Mouse (Mus musculus): ENCODE measurements at regions not wholly inside any gene's neighbourhood (a gene's known extent, or its start where the extent isn't known, plus 50 kb on each side); places are given as distances from the start of the nearest gene placed in this dataset.
A peak's percentile ranks its signal among the peaks of the same experiment; 100 is the strongest.

DNA sequence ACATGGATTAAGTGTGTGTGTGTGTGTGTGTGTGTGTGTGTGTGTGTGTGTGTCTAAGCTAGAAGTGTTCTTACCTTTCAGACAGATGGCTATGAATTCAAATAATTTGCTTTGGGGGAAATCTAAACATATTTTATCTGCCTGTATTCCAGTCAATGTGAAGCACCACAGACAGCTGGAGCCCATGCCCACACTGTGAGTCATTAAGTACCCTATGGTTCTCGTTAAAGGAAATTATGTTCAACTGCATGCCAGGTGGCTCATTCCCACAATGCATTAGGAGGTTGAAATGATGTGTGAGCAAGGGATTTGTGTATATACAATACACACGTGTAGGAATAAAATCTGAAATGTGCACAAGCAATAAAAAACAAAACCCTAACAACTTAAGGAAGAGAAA, 473.5 kb downstream of the Fat4 start:
- no peak for ATAC-seq
- Histone ChIP-seq H3K4me2 (ENCODE audit: low read depth) (no peak overlapping the region), H3K9me3 (ENCODE audit: low read length) (no peaks in the 10 kb centered on the region), H3K4me3 (ENCODE audit: low read depth, low read length) (no peak overlapping the region), H3K4me1 (ENCODE audit: insufficient read depth) (no peaks in the 10 kb centered on the region), H3K27ac (ENCODE audit: low read depth, low read length) (no peak overlapping the region), H3K9ac (no peak overlapping the region), H3K27me3 (ENCODE audit: insufficient read depth, low read length) (no peaks in the 10 kb centered on the region), H3K36me3 (ENCODE audit: insufficient read depth) (no peaks in the 10 kb centered on the region)
- 30% methylated on average over 2 of the region's 2 CpGs for WGBS
- TF ChIP-seq CTCF (IDR thresholded peaks at IDR 0.05; ENCODE audit: low read depth) = no peak
- DNase-seq = no peak

- Histone ChIP-seq H3K9me3 (ENCODE audit: low read length) (no peaks in the 10 kb centered on the region), H3K9ac (no peak overlapping the region), H3K27me3 (ENCODE audit: insufficient read depth, low read length) (no peaks in the 10 kb centered on the region), H3K4me3 (ENCODE audit: low read depth, low read length) (no peak overlapping the region), H3K4me1 (ENCODE audit: insufficient read depth) (no peaks in the 10 kb centered on the region), H3K36me3 (ENCODE audit: insufficient read depth) (no peaks in the 10 kb centered on the region), H3K27ac (ENCODE audit: low read depth, low read length) (no peak overlapping the region), H3K4me2 (ENCODE audit: low read depth) (no peak overlapping the region)
- ATAC-seq (no peak), DNase-seq (no peak)
- TF ChIP-seq CTCF (IDR thresholded peaks at IDR 0.05; ENCODE audit: low read depth) = no peak
- WGBS = 97% methylated on average over 4 of the region's 4 CpGs
Observed at GRCm38 (mm10) chr3:39370926-39371325, 484.2 kb downstream of the Fat4 start.

- H3K4me2 ChIP-seq (ENCODE audit: low read depth) = no peak overlapping the region
- H3K4me1 ChIP-seq (ENCODE audit: insufficient read depth) = no peaks in the 10 kb centered on the region
- 52% methylated on average over 10 of the region's 10 CpGs for WGBS
- H3K9ac ChIP-seq = no peak overlapping the region
- no peaks in the 10 kb centered on the region for H3K27me3 ChIP-seq (ENCODE audit: insufficient read depth, low read length)
- peak; percentile 4 for DNase-seq
- TF ChIP-seq CTCF (IDR thresholded peaks at IDR 0.05; ENCODE audit: low read depth) = no peak
- no peak for ATAC-seq
- no peaks in the 10 kb centered on the region for H3K9me3 ChIP-seq (ENCODE audit: low read length)
- H3K27ac ChIP-seq (ENCODE audit: low read depth, low read length) = no peak overlapping the region
- no peak overlapping the region for H3K4me3 ChIP-seq (ENCODE audit: low read depth, low read length)
- H3K36me3 ChIP-seq (ENCODE audit: insufficient read depth) = no peaks in the 10 kb centered on the region
Observed at GRCm38 (mm10) chr3:39372426-39372950, 485.7 kb downstream of the Fat4 start.

DNA sequence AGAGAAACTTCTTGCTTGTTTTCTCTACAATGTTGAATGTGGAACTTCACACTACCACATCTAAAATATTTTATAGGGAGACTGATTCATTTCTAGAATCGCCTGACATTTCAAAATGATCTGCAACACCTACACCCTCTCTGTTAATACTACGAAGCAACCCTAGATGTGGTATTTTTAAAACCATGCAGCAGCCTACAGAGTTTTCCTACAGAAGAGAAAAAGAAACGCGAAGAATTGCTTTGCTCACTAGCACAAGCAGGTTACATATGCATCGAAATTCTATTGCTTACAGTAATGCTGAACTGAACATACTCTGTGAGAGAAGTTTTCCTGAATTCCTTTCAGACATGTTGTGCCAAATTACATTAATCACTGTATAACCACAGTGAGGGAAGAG, 488.7 kb downstream of the Fat4 start:
- H3K9me3 ChIP-seq (ENCODE audit: low read length) = no peaks in the 10 kb centered on the region

GRCm38 (mm10) chr3:39388491-39388890, 501.8 kb downstream of the Fat4 start:
- 84% methylated on average over 1 of the region's 1 CpGs for WGBS

More for the DNA sequence above, 488.7 kb downstream of the Fat4 start:
- Histone ChIP-seq H3K4me1 (ENCODE audit: insufficient read depth) (no peaks in the 10 kb centered on the region), H3K27me3 (ENCODE audit: insufficient read depth, low read length) (no peaks in the 10 kb centered on the region), H3K9ac (no peak overlapping the region), H3K4me3 (ENCODE audit: low read depth, low read length) (no peak overlapping the region), H3K36me3 (ENCODE audit: insufficient read depth) (no peaks in the 10 kb centered on the region), H3K4me2 (ENCODE audit: low read depth) (no peak overlapping the region), H3K27ac (ENCODE audit: low read depth, low read length) (no peak overlapping the region)
- no peak for TF ChIP-seq CTCF (IDR thresholded peaks at IDR 0.05; ENCODE audit: low read depth)
- no peak for DNase-seq
- 86% methylated on average over 5 of the region's 5 CpGs for WGBS
- no peak for ATAC-seq

DNA sequence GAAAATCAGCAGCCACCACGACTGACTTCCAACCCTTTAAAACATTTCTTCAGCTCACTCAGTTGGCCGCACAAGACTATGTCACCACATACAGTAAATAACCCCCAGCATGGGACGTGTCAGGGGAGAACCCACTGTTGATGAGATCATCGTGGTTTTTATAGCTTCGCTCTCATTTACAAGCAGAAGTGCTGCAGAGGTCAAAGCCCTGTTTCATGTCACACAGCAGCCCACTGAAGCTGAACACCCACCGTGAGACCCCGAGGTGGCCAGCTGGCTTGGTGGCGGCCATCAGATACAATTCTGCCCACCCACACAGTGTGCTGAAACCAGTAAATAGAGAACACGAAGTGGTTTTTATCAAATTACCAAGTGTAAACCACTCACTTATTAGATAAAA, 503.7 kb downstream of the Fat4 start:
- Histone ChIP-seq H3K4me2 (ENCODE audit: low read depth) (no peak overlapping the region), H3K27me3 (ENCODE audit: insufficient read depth, low read length) (no peaks in the 10 kb centered on the region), H3K4me1 (ENCODE audit: insufficient read depth) (no peaks in the 10 kb centered on the region), H3K36me3 (ENCODE audit: insufficient read depth) (no peaks in the 10 kb centered on the region), H3K9me3 (ENCODE audit: low read length) (no peaks in the 10 kb centered on the region), H3K27ac (ENCODE audit: low read depth, low read length) (no peak overlapping the region), H3K4me3 (ENCODE audit: low read depth, low read length) (no peak overlapping the region), H3K9ac (no peak overlapping the region)
- WGBS = 80% methylated on average over 9 of the region's 9 CpGs
- no peak for TF ChIP-seq CTCF (IDR thresholded peaks at IDR 0.05; ENCODE audit: low read depth)
- ATAC-seq = no peak
- no peak for DNase-seq

More at GRCm38 (mm10) chr3:39388491-39388890, 501.8 kb downstream of the Fat4 start:
- no peak overlapping the region for H3K4me2 ChIP-seq (ENCODE audit: low read depth)
- no peak overlapping the region for H3K4me3 ChIP-seq (ENCODE audit: low read depth, low read length)
- H3K9me3 ChIP-seq (ENCODE audit: low read length) = no peaks in the 10 kb centered on the region
- ATAC-seq (no peak), DNase-seq (no peak)
- no peak overlapping the region for H3K27ac ChIP-seq (ENCODE audit: low read depth, low read length)
- TF ChIP-seq CTCF (IDR thresholded peaks at IDR 0.05; ENCODE audit: low read depth) = no peak
- H3K27me3 ChIP-seq (ENCODE audit: insufficient read depth, low read length) = no peaks in the 10 kb centered on the region
- H3K9ac ChIP-seq = no peak overlapping the region
- no peaks in the 10 kb centered on the region for H3K36me3 ChIP-seq (ENCODE audit: insufficient read depth)
- no peaks in the 10 kb centered on the region for H3K4me1 ChIP-seq (ENCODE audit: insufficient read depth)

DNA sequence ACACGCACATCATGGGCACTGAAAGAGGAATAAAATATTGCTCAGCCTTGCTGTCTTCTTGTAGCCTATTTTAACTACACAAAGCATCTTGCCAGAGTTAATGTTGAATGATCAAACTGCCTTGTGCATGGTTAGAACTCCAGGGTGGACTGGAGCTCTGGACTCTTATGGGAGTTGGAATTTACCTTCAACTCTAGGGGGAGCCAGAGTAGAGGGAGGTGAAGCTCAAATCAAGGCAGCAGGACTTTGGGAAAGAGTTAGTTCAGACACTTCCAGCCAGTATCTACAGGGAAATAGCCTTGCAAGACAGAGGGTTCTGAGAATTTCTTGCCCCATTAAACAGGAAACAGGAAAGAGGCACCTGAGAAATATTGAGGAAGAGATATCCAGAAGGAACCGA, 505.3 kb downstream of the Fat4 start:
- Histone ChIP-seq H3K4me2 (ENCODE audit: low read depth) (no peak overlapping the region), H3K4me1 (ENCODE audit: insufficient read depth) (no peaks in the 10 kb centered on the region), H3K27ac (ENCODE audit: low read depth, low read length) (no peak overlapping the region), H3K27me3 (ENCODE audit: insufficient read depth, low read length) (no peaks in the 10 kb centered on the region), H3K36me3 (ENCODE audit: insufficient read depth) (no peaks in the 10 kb centered on the region), H3K4me3 (ENCODE audit: low read depth, low read length) (no peak overlapping the region), H3K9me3 (ENCODE audit: low read length) (no peaks in the 10 kb centered on the region), H3K9ac (no peak overlapping the region)
- 83% methylated on average over 2 of the region's 2 CpGs for WGBS
- ATAC-seq (no peak), DNase-seq (no peak)
- peak; percentile 23; the same call in 1 of the 2 replicates for TF ChIP-seq CTCF (IDR thresholded peaks at IDR 0.05; ENCODE audit: low read depth)

GRCm38 (mm10) chr3:39396672-39397071, 509.9 kb downstream of the Fat4 start:
- no peak for DNase-seq
- no peak for ATAC-seq

More at GRCm38 (mm10) chr3:39396672-39397071, 509.9 kb downstream of the Fat4 start:
- H3K4me1 ChIP-seq (ENCODE audit: insufficient read depth) = no peaks in the 10 kb centered on the region
- H3K4me3 ChIP-seq (ENCODE audit: low read depth, low read length) = no peak overlapping the region
- H3K36me3 ChIP-seq (ENCODE audit: insufficient read depth) = no peaks in the 10 kb centered on the region
- H3K9ac ChIP-seq = no peak overlapping the region
- no peak overlapping the region for H3K4me2 ChIP-seq (ENCODE audit: low read depth)
- no peak for TF ChIP-seq CTCF (IDR thresholded peaks at IDR 0.05; ENCODE audit: low read depth)
- H3K27ac ChIP-seq (ENCODE audit: low read depth, low read length) = no peak overlapping the region
- no peaks in the 10 kb centered on the region for H3K27me3 ChIP-seq (ENCODE audit: insufficient read depth, low read length)
- no peaks in the 10 kb centered on the region for H3K9me3 ChIP-seq (ENCODE audit: low read length)

Measured in forebrain, postnatal 0 days (tissue).